ENCODE assay signal across 19 mouse cellular contexts in genomic region chr1:164966095-164966698, GRCm38 (mm10). TPM values are rescaled to one million over a fixed set of nuclear protein-coding genes. Genes with fewer than 3 reads are reported as not detected.
A peak's percentile ranks its signal among the peaks of the same experiment; 100 is the strongest.
DNase-seq lines count a peak whose midpoint lies in the region; ATAC-seq and TF ChIP-seq lines count a peak whose summit lies in the region.
"Had no signal": no experiment of that assay in that cellular context is flagged by ENCODE, and none has a peak within 500 bp of the region (broad histone marks: within the 10 kb centered on the region; RNA-seq: fewer than 3 reads in every experiment).

No protein-coding gene starts in this region.

- intact Hi-C loops in heart, postnatal 10 days (cut with DNase I) = no loop called here

- H3K4me1 ChIP-seq in small intestine, adult 2 months (ENCODE audit: control insufficient read depth, insufficient read depth, insufficient read length, low read length) = peaks cover 2% of the 10 kb centered on the region; the same call in 1 of the 2 replicates
- H3K4me1 ChIP-seq: lung, embryonic 15.5 days; midbrain, embryonic 13.5 days had no signal

- no peaks in the 10 kb centered on the region for H3K27me3 ChIP-seq in small intestine, adult 2 months (ENCODE audit: control insufficient read depth, insufficient read depth, low read length)
- H3K27me3 ChIP-seq: intestine, embryonic 15.5 days; lung, embryonic 15.5 days; midbrain, embryonic 13.5 days had no signal

- H3K36me3 ChIP-seq in small intestine, adult 2 months (ENCODE audit: control insufficient read depth, insufficient read depth, low read length) = no peaks in the 10 kb centered on the region
- H3K36me3 ChIP-seq: intestine, embryonic 15.5 days; lung, embryonic 15.5 days; midbrain, embryonic 13.5 days had no signal

- WGBS in small intestine, adult 2 months = 48% methylated on average over 8 of the region's 8 CpGs

- no peak overlapping the region for H3K4me3 ChIP-seq in small intestine, adult 2 months (ENCODE audit: low read depth, low read length)
- H3K4me3 ChIP-seq: heart, adult 2 months; intestine, embryonic 15.5 days; layer of hippocampus, adult 2 months; lung, embryonic 15.5 days; midbrain, embryonic 13.5 days had no signal

- peak; percentile 93 for ATAC-seq in hematopoietic stem cell, adult 5-6 weeks (replicated peaks in 1 of 2; ENCODE audit: insufficient read depth in 1 of 2, low FRiP score in 2 of 2, low TSS enrichment in 1 of 2, low read depth in 1 of 2, poor library complexity in 2 of 2, severe bottlenecking in 2 of 2)
- ATAC-seq: intestine, embryonic 15.5 days; midbrain, embryonic 13.5 days had no signal

- peak; percentile 12 for DNase-seq in spleen, adult 12 weeks (ENCODE audit: low spot score)
- DNase-seq in spleen, postnatal 14 days (ENCODE audit: low spot score in 2 of 2) = no peak
- peak; percentile 62 for DNase-seq in thymus, postnatal 4 days
- DNase-seq in heart, postnatal 10 days = no peak
- no peak for DNase-seq in right cerebral cortex, adult 2 months (ENCODE audit: low spot score in 2 of 2)
- no peak for DNase-seq in frontal cortex, postnatal 36 days (ENCODE audit: low spot score in 2 of 2)
- DNase-seq: cerebellum, adult 18-20 months; liver; right cerebral cortex, postnatal 14 days had no signal

- no peak for TF ChIP-seq CTCF in small intestine, adult 2 months (IDR thresholded peaks at IDR 0.05; ENCODE audit: extremely low read depth, insufficient read length, insufficient replicate concordance, low read depth, low read length)

- H3K27ac ChIP-seq in small intestine, adult 2 months (ENCODE audit: insufficient read depth, low read depth, low read length) = peak overlapping the region; percentile 47; the same call in 1 of the 2 replicates
- H3K27ac ChIP-seq: heart, adult 2 months; intestine, embryonic 15.5 days; layer of hippocampus, adult 2 months; lung, embryonic 15.5 days; midbrain, embryonic 13.5 days had no signal

- TF ChIP-seq POLR2A in small intestine, adult 2 months (IDR thresholded peaks at IDR 0.05; ENCODE audit: low read depth, low read length) = no peak

RNA-seq across cellular contexts. Expression of gene Xcl1, which starts 30.9 kb away (rescaled TPM):
- total RNA-seq in hematopoietic stem cell, adult 5-6 weeks (2017) = 9.3 and 10.4 TPM in 2 replicates
- 1.2 TPM in 1 of 2 replicates, not detected in the other for polyA plus RNA-seq in small intestine, adult 2 months (2012; rRNA removed)
- total RNA-seq in heart, postnatal 10 days (2021) = not detected
- total RNA-seq: heart, adult 2 months; heart, postnatal 25 days; layer of hippocampus, adult 2 months had no signal
- polyA plus RNA-seq: C2C12; intestine, embryonic 15.5 days; midbrain, embryonic 13.5 days; neural tube, embryonic 14.5 days had no signal

Comparison
In these comparisons a context has a peak if more than half of its experiments do, and no peak if none do; other contexts are left out.
1. DNase-seq: peak in spleen, adult 12 weeks (single experiment) and thymus, postnatal 4 days (single experiment); none in spleen, postnatal 14 days (0 of 2), heart, postnatal 10 days (0 of 2), right cerebral cortex, adult 2 months (0 of 2) and frontal cortex, postnatal 36 days (0 of 2).
2. RNA of gene Xcl1, which starts 30.9 kb away (total RNA-seq): 9.3 to 10.4 TPM in hematopoietic stem cell, adult 5-6 weeks; not detected in heart, postnatal 10 days; every median in the first group is over 10 times any median in the second.